Mouse (Mus musculus) CH12.LX (cell line): ENCODE results near the gene Lama4. TPM values are rescaled to one million over a fixed set of nuclear protein-coding genes. Genes with fewer than 3 reads are reported as not detected.

ENCODE experiments used
- DNase-seq: peaks from one replicate; pipeline ENCODE4 v3.0.0-alpha.2; 2013; ENCODE audit errors: extremely low read depth
- H3K27ac ChIP-seq: 2 replicates; pipeline ENCODE4 v1.5.1; 2012; ENCODE audit warnings: low read depth, mild to moderate bottlenecking, control low read depth, moderate library complexity; ENCODE audit not compliant: insufficient read depth
- H3K27me3 ChIP-seq: replicated peaks from 2 replicates; pipeline ENCODE3; 2012; ENCODE audit warnings: inconsistent platforms
- H3K36me3 ChIP-seq, 2 experiments: replicated peaks in 1 of 2; 2 replicates each; pipeline versions ENCODE3 to v1.6.1; 2012; ENCODE audit warnings: inconsistent platforms in 1 of 2, low read length in 1 of 2, mild to moderate bottlenecking in 1 of 2, mixed read lengths in 1 of 2, moderate library complexity in 1 of 2; ENCODE audit not compliant: control insufficient read depth in 1 of 2, insufficient read depth in 1 of 2
- H3K4me1 ChIP-seq, 2 experiments: 2 replicates each; pipeline ENCODE4 v1.6.1; 2012; ENCODE audit warnings: inconsistent platforms in 1 of 2, moderate library complexity in 1 of 2; ENCODE audit not compliant: insufficient read depth in 2 of 2, control insufficient read depth in 1 of 2
- H3K4me2 ChIP-seq: 2 replicates; pipeline ENCODE4 v1.6.1; 2012; ENCODE audit warnings: low read depth, mild to moderate bottlenecking, control low read depth; ENCODE audit not compliant: poor library complexity, insufficient read depth, severe bottlenecking
- H3K4me3 ChIP-seq, 3 experiments: fragments of 150-350 bp in 1 of 3; sonication (generic) in 1 of 3; replicated peaks in 1 of 3; 2 replicates each; pipeline versions ENCODE3 to v1.5.1; 2011 to 2012; ENCODE audit warnings: low read depth in 2 of 3, low read length in 2 of 3, mild to moderate bottlenecking in 2 of 3, moderate library complexity in 2 of 3, control low read depth in 1 of 3, improper control_type of control experiment in 1 of 3, inconsistent platforms in 1 of 3, mixed read lengths in 1 of 3; ENCODE audit not compliant: poor library complexity in 1 of 3
- H3K79me2 ChIP-seq: replicated peaks from 2 replicates; pipeline ENCODE4 v1.6.1; 2012; ENCODE audit warnings: mild to moderate bottlenecking, moderate library complexity; ENCODE audit not compliant: control insufficient read depth, poor library complexity, insufficient read depth, severe bottlenecking; ENCODE audit errors: extremely low read depth
- H3K9ac ChIP-seq: 2 replicates; pipeline ENCODE4 v1.6.1; 2012; ENCODE audit warnings: low read depth, mild to moderate bottlenecking, control low read depth, moderate library complexity; ENCODE audit not compliant: insufficient read depth
- H3K9me3 ChIP-seq: replicated peaks from 2 replicates; pipeline ENCODE3; 2012; ENCODE audit warnings: low read length, inconsistent platforms, mixed read lengths
- BHLHE40 ChIP-seq: IDR thresholded peaks from 2 replicates; pipeline ENCODE4 v1.6.1; 2011; ENCODE audit warnings: mild to moderate bottlenecking, low read depth, low read length, improper control_type of control experiment
- EP300 ChIP-seq: IDR thresholded peaks from 2 replicates; pipeline ENCODE4 v1.6.1; 2011; ENCODE audit warnings: low read length, improper control_type of control experiment
- ETS1 ChIP-seq: conservative IDR thresholded peaks from 2 replicates; pipeline ENCODE4 v1.6.1; 2012; ENCODE audit warnings: low read depth, mild to moderate bottlenecking, inconsistent platforms, low read length, improper control_type of control experiment, moderate library complexity
- GABPA ChIP-seq: IDR thresholded peaks from 2 replicates; pipeline ENCODE4 v1.6.1; 2012; ENCODE audit warnings: low read depth, low read length, improper control_type of control experiment, inconsistent platforms; ENCODE audit not compliant: insufficient replicate concordance
- IRF4 ChIP-seq: IDR thresholded peaks from 2 replicates; pipeline ENCODE4 v1.6.1; 2014; ENCODE audit warnings: low read depth, mild to moderate bottlenecking, inconsistent platforms, low read length, improper control_type of control experiment
- JUN ChIP-seq: IDR thresholded peaks from 2 replicates; pipeline ENCODE4 v1.6.1; 2011; ENCODE audit warnings: low read depth, mild to moderate bottlenecking, low read length, improper control_type of control experiment, moderate library complexity; ENCODE audit not compliant: insufficient read depth
- MAX ChIP-seq: IDR thresholded peaks from 2 replicates; pipeline ENCODE4 v1.6.1; 2011; ENCODE audit warnings: low read length, improper control_type of control experiment
- MAZ ChIP-seq: IDR thresholded peaks from 2 replicates; pipeline ENCODE4 v1.6.1; 2012; ENCODE audit warnings: low read depth, mild to moderate bottlenecking, inconsistent platforms, low read length, improper control_type of control experiment, moderate library complexity
- MEF2A ChIP-seq: IDR thresholded peaks from 2 replicates; pipeline ENCODE4 v1.6.1; 2014; ENCODE audit warnings: low read depth, mild to moderate bottlenecking, inconsistent platforms, low read length, improper control_type of control experiment, borderline replicate concordance
- MXI1 ChIP-seq: IDR thresholded peaks from 2 replicates; pipeline ENCODE4 v1.6.1; 2011; ENCODE audit warnings: mild to moderate bottlenecking, low read depth, low read length, improper control_type of control experiment
- NRF1 ChIP-seq: IDR thresholded peaks from 2 replicates; pipeline ENCODE4 v1.6.1; 2014; ENCODE audit warnings: low read depth, mild to moderate bottlenecking, inconsistent platforms, low read length, improper control_type of control experiment, moderate library complexity
- RAD21 ChIP-seq: IDR thresholded peaks from 2 replicates; pipeline ENCODE4 v1.6.1; 2011; ENCODE audit warnings: low read depth, mild to moderate bottlenecking, low read length, improper control_type of control experiment, moderate library complexity
- SIN3A ChIP-seq: IDR thresholded peaks from 2 replicates; pipeline ENCODE4 v1.6.1; 2012; ENCODE audit warnings: low read length, improper control_type of control experiment, inconsistent platforms
- ZKSCAN1 ChIP-seq: IDR thresholded peaks from 2 replicates; pipeline ENCODE4 v1.6.1; 2012; ENCODE audit warnings: low read depth, inconsistent platforms, low read length, improper control_type of control experiment, borderline replicate concordance
- ZMIZ1 ChIP-seq: IDR thresholded peaks from 2 replicates; pipeline ENCODE4 v1.6.1; 2012; ENCODE audit warnings: low read depth, mild to moderate bottlenecking, inconsistent platforms, low read length, improper control_type of control experiment
- ZNF384 ChIP-seq: IDR thresholded peaks from 2 replicates; pipeline ENCODE4 v1.6.1; 2012; ENCODE audit warnings: low read depth, low read length, improper control_type of control experiment, inconsistent platforms
- dilution Hi-C: fragments of 300-500 bp; cut with MboI; formaldehyde crosslinking; loops from 2 replicates; pipeline ENCODE4 v1.14.3; 2020; ENCODE audit warnings: low sequenced_read_pairs; ENCODE audit not compliant: extremely low pct_unique_long_range_greater_than_20kb, extremely low pct_ligation_motif_present
- in situ Hi-C: fragments of 300-500 bp; cut with MboI; formaldehyde crosslinking; loops from 3 replicates; pipeline ENCODE4 v1.14.3; 2019; ENCODE audit warnings: low sequenced_read_pairs, low pct_ligation_motif_present, low pct_unique_long_range_greater_than_20kb, mixed read lengths
- polyA plus RNA-seq: library from polyadenylated mRNA; unstranded; fragments of >175 nt; gene quantifications from 2 replicates; pipeline ENCODE4 v1.2.1, GENCODE M21; 2012; ENCODE audit warnings: low read depth; ENCODE audit not compliant: insufficient read length
- total RNA-seq, 2 experiments: library from RNA; depleted of rRNA; stranded (reverse); fragments of 300-350 nt in 1 of 2; fragments of >200 nt in 1 of 2; gene quantifications; 2 replicates each; pipeline ENCODE4 v1.2.3; 2012 to 2014

Gene Lama4
- total and polyA plus RNA-seq, 3 experiments: 0.08 to 0.50 (median 0.19) TPM

- no peak overlapping the region for H3K4me2 ChIP-seq
Observed at GRCm38 (mm10) chr10:38972221-38972946, 7.1 kb downstream of the Lama4 start.

GRCm38 (mm10) chr10:38973016-38973415 is 7.7 kb downstream of the Lama4 start:
- Histone ChIP-seq H3K27me3 (no peaks in the 10 kb centered on the region), H3K4me1 (peaks cover 0 to 2% of the 10 kb centered on the region in 2 experiments; a peak in 1 of 4 replicates), H3K4me2 (no peak overlapping the region), H3K27ac (no peak overlapping the region), H3K4me3 (no peak overlapping the region), H3K9me3 (no peaks in the 10 kb centered on the region), H3K9ac (no peak overlapping the region), H3K79me2 (no peaks in the 10 kb centered on the region), H3K36me3 (no peaks in the 10 kb centered on the region)
- TF ChIP-seq SIN3A: no peak
- TF ChIP-seq MAX: no peak
- TF ChIP-seq GABPA: no peak
- no peak for DNase-seq
- dilution Hi-C loops: no loop called here
- in situ Hi-C loops: no loop called here

More at GRCm38 (mm10) chr10:38972221-38972946, 7.1 kb downstream of the Lama4 start:
- peaks cover 0 to 2% of the 10 kb centered on the region in 2 experiments; a peak in 1 of 4 replicates for H3K4me1 ChIP-seq
- H3K27ac ChIP-seq: no peak overlapping the region
- no peaks in the 10 kb centered on the region for H3K27me3 ChIP-seq
- no peak overlapping the region for H3K4me3 ChIP-seq
- H3K36me3 ChIP-seq: no peaks in the 10 kb centered on the region
- H3K9me3 ChIP-seq: no peaks in the 10 kb centered on the region
- H3K79me2 ChIP-seq: no peaks in the 10 kb centered on the region
- TF ChIP-seq NRF1 (no peak), ZMIZ1 (no peak), IRF4 (no peak), GABPA (no peak), MEF2A (no peak), MXI1 (no peak)
- DNase-seq: no peak
- dilution Hi-C loops (no loop called here), in situ Hi-C loops (no loop called here)
- no peak overlapping the region for H3K9ac ChIP-seq

- in situ Hi-C loops: no loop called here
- no peak overlapping the region for H3K27ac ChIP-seq
- TF ChIP-seq EP300 (no peak), ZNF384 (no peak), BHLHE40 (no peak), JUN (no peak), ZKSCAN1 (no peak), RAD21 (no peak), MAZ (no peak), MAX (no peak), ETS1 (no peak)
- no peaks in the 10 kb centered on the region for H3K79me2 ChIP-seq
- no peak for DNase-seq
- H3K4me3 ChIP-seq: no peak overlapping the region
- H3K27me3 ChIP-seq: no peaks in the 10 kb centered on the region
- H3K9me3 ChIP-seq: no peaks in the 10 kb centered on the region
- H3K4me2 ChIP-seq: no peak overlapping the region
- H3K9ac ChIP-seq: no peak overlapping the region
- dilution Hi-C loops: no loop called here
- no peaks in the 10 kb centered on the region for H3K36me3 ChIP-seq
- no peaks in the 10 kb centered on the region for H3K4me1 ChIP-seq
Observed at GRCm38 (mm10) chr10:38978195-38978594, 12.9 kb downstream of the Lama4 start.
